Mouse (Mus musculus) lung, adult 2 months (tissue): ENCODE data around the gene Fam76b.

Experiments
- CTCF ChIP-seq: fragments of 200-500 bp; IDR thresholded peaks from 2 replicates; pipeline ENCODE4 v1.5.1; 2011; ENCODE audit warnings: mild to moderate bottlenecking, low read length, control low read depth; ENCODE audit not compliant: insufficient read depth
- POLR2A ChIP-seq: fragments of 200-500 bp; IDR thresholded peaks from 2 replicates; pipeline ENCODE4 v1.6.1; 2011; ENCODE audit warnings: low read depth, mild to moderate bottlenecking, control low read depth, low read length, borderline replicate concordance; ENCODE audit errors: extremely low read depth

GRCm38 (mm10) chr9:13826391-13826805, 1.1 kb upstream of the Fam76b start:
- no peak; the same call in 1 of the 2 replicates for TF ChIP-seq POLR2A
- no peak for TF ChIP-seq CTCF
